Mouse (Mus musculus) brain, embryonic 18.5 days (tissue): ENCODE data around the gene Napa.

Experiments
- DNase-seq: peaks from one replicate; pipeline ENCODE4 v3.0.0-alpha.2; 2012; ENCODE audit warnings: low read depth, low spot score

Gene Napa

GRCm38 (mm10) chr7:16130956-16131634, 32.8 kb downstream of the Napa start:
- no peak for DNase-seq

GRCm38 (mm10) chr7:16132161-16132581, 33.9 kb downstream of the Napa start:
- DNase-seq, result no peak

- no peak for DNase-seq
Observed at GRCm38 (mm10) chr7:16132926-16133325, 34.7 kb downstream of the Napa start.

- no peak for DNase-seq
Observed at GRCm38 (mm10) chr7:16133691-16134090, 35.4 kb downstream of the Napa start.

- DNase-seq, result no peak
Observed at GRCm38 (mm10) chr7:16134951-16135392, 36.7 kb downstream of the Napa start.

- DNase-seq, result no peak
Observed at GRCm38 (mm10) chr7:16146489-16147410, 48.5 kb downstream of the Napa start.

- no peak for DNase-seq
Observed at GRCm38 (mm10) chr7:16147643-16148042, 49.4 kb downstream of the Napa start.

GRCm38 (mm10) chr7:16149241-16149640, 51.0 kb downstream of the Napa start:
- no peak for DNase-seq

GRCm38 (mm10) chr7:16150191-16151145, 52.2 kb downstream of the Napa start:
- no peak for DNase-seq

GRCm38 (mm10) chr7:16153522-16153921, 55.3 kb downstream of the Napa start:
- no peak for DNase-seq

- DNase-seq, result no peak
Observed at GRCm38 (mm10) chr7:16155132-16155872, 57.0 kb downstream of the Napa start.

GRCm38 (mm10) chr7:16156105-16156714, 58.0 kb downstream of the Napa start:
- DNase-seq, result no peak

GRCm38 (mm10) chr7:16158735-16159134, 60.5 kb downstream of the Napa start:
- no peak for DNase-seq

- no peak for DNase-seq
Observed at GRCm38 (mm10) chr7:16160702-16161101, 62.4 kb downstream of the Napa start.

- no peak for DNase-seq
Observed at GRCm38 (mm10) chr7:16161302-16161701, 63.0 kb downstream of the Napa start.

- no peak for DNase-seq
Observed at GRCm38 (mm10) chr7:16162036-16162435, 63.8 kb downstream of the Napa start.
